Mouse (Mus musculus) kidney, embryonic 15.5 days (tissue): ENCODE data around the gene Prkacb. TPM values are rescaled to one million over a fixed set of nuclear protein-coding genes. Genes with fewer than 3 reads are reported as not detected.
"Not testable (repeated sequence)": the region's sequence is repeated elsewhere in the genome, so short reads cannot be mapped to it uniquely, and the experiment has no call there.

Experiments
- ATAC-seq: fragments of 200-750 bp; cut with Nextera tagmentation; replicated peaks from 2 replicates; pipeline ENCODE4 v1.8.0; 2017; ENCODE audit warnings: moderate TSS enrichment; ENCODE audit not compliant: low FRiP score
- H3K27ac ChIP-seq: fragments of 300-500 bp; sonication (generic); 2 replicates; pipeline ENCODE4 v1.5.1; 2015; ENCODE audit warnings: mild to moderate bottlenecking, inconsistent platforms
- H3K27me3 ChIP-seq: fragments of 300-500 bp; sonication (generic); 2 replicates; pipeline ENCODE4 v1.6.1; 2015; ENCODE audit warnings: inconsistent platforms
- H3K36me3 ChIP-seq: fragments of 300-500 bp; sonication (generic); 2 replicates; pipeline ENCODE4 v1.6.1; 2015; ENCODE audit warnings: inconsistent platforms
- H3K4me1 ChIP-seq: fragments of 300-500 bp; sonication (generic); 2 replicates; pipeline ENCODE4 v1.6.1; 2015; ENCODE audit warnings: inconsistent platforms
- H3K4me2 ChIP-seq: fragments of 300-500 bp; sonication (generic); 2 replicates; pipeline ENCODE4 v1.6.1; 2015; ENCODE audit warnings: moderate library complexity, mild to moderate bottlenecking, inconsistent platforms
- H3K4me3 ChIP-seq: fragments of 300-500 bp; sonication (generic); replicated peaks from 2 replicates; pipeline ENCODE4 v1.5.1; 2015; ENCODE audit warnings: mild to moderate bottlenecking, inconsistent platforms
- H3K9ac ChIP-seq: fragments of 300-500 bp; sonication (generic); 2 replicates; pipeline ENCODE4 v1.6.1; 2015; ENCODE audit warnings: mild to moderate bottlenecking, inconsistent platforms
- H3K9me3 ChIP-seq: fragments of 300-500 bp; sonication (generic); replicated peaks from 2 replicates; pipeline ENCODE4 v1.6.1; 2016; ENCODE audit warnings: inconsistent platforms
- WGBS: fragments of 180-500 bp; shearing (Covaris S2); methylation state at CpG from one replicate; pipeline ENCODE4 v1.1.7; 2015; ENCODE audit warnings: mixed read lengths; 5-methylcytosine and 5-hydroxymethylcytosine counted together
- polyA plus RNA-seq: library from polyadenylated mRNA; unstranded; fragments of >200 nt; fragmentation: Nextera tagmentation; extraction: Ambion mirVana; gene quantifications from 2 replicates; pipeline ENCODE4 v1.2.1, GENCODE M21; 2015

The Prkacb gene
- polyA plus RNA-seq, 1 experiment from 2014 or later = 62.5 TPM

DNA sequence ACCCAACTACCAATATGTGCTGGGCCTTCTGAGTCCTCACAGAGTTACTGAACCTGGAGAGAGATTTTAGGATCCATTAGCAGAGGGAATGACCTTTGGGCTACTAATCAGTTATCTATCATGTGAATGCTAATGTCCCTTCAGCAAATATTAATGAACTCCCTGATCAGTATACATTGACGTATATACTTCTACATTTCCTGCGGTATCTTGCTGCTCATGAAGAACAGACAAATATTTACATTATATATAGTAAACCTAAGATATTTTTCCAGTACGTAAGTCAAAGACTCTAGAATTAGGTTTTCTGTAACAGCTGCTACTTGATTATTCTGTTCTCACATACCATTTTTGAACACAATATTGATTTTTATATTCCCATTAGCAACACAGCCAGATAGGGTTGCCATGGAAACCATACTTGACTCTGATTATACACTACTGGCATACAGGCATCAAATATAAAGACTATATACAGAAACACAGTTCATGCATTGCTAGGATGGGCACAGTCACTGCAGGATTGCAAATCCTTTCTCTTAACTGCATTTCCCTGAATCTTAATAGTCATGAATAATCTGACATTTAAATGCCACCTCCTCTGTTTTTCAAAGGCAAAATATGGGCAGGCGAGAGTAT is 71.1 kb downstream of the Prkacb start:
- no peak overlapping the region for H3K27ac ChIP-seq
- ATAC-seq = no peak
- no peaks in the 10 kb centered on the region for H3K4me1 ChIP-seq
- H3K4me2 ChIP-seq = no peak overlapping the region
- 93% methylated on average over 4 of the region's 4 CpGs for WGBS
- H3K4me3 ChIP-seq = no peak overlapping the region
- no peaks in the 10 kb centered on the region for H3K9me3 ChIP-seq
- no peak overlapping the region for H3K9ac ChIP-seq
- H3K27me3 ChIP-seq = no peaks in the 10 kb centered on the region
- H3K36me3 ChIP-seq = peaks cover 74% of the 10 kb centered on the region

DNA sequence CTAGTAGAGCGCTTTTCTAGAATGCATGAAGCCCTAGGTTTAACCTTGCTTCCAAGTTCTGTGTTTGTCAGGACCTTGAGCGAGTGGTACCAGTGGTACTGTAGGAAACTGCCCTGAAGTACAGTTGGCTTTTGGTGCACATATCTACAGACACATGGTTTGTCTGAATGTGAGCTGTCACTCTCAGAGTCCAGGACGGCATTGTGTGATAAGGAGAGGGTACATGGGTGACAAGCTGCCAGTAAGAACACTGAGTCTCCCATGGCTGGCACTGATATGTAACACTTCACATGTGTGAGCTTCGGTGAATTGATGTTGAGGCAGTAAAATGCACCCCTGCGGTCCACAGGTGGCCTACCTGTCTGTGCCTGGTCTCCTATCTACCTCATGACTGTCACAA is 71.6 kb downstream of the Prkacb start:
- Histone ChIP-seq H3K4me3 (no peak overlapping the region), H3K9me3 (no peaks in the 10 kb centered on the region), H3K27me3 (no peaks in the 10 kb centered on the region), H3K36me3 (peaks cover 74% of the 10 kb centered on the region), H3K4me2 (no peak overlapping the region), H3K9ac (no peak overlapping the region), H3K27ac (no peak overlapping the region), H3K4me1 (no peaks in the 10 kb centered on the region)
- 93% methylated on average over 5 of the region's 5 CpGs for WGBS
- no peak for ATAC-seq

DNA sequence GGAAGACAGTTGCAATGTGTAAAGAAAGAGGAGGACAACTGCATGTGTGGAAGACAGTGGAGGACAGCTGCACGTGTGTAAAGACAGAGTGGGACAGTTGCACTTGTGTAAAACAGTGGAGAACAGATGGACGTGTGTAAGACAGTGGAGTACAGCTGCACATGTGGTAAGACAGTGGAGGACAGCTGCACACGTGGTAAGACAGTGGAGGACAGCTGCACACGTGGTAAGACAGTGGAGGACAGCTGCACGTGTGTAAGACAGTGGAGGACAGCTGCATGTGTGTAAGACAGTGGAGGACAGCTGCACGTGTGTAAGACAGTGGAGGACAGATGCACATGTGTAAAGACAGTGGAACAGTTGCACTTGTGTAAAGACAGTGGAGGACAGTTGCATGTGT is 76.6 kb downstream of the Prkacb start:
- not testable (repeated sequence) for H3K9me3 ChIP-seq, H3K4me3 ChIP-seq, H3K9ac ChIP-seq, H3K4me1 ChIP-seq, ATAC-seq, H3K4me2 ChIP-seq, H3K27ac ChIP-seq, H3K27me3 ChIP-seq
- H3K36me3 ChIP-seq = peaks cover 67% of the 10 kb centered on the region
- 90% methylated on average over 6 of the region's 6 CpGs for WGBS

DNA sequence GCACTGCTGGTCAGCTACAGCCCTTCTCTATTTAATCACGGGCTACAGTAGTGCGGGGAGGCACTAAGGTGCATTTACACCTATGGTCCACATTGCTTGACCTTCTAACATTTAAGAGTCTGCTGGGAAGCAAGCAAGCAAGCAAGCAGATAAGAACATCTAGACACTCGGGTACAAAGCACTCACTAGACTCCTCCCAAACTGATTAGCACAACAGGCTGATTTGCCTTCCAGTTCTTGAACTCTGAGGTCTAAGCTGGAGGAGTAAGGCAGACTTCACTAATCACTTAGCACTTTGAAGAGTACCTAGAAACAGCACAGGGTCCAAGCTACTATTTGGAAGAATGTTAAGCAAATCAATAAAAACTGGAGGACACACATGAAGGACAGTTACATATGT is 77.1 kb downstream of the Prkacb start:
- H3K9me3 ChIP-seq = no peaks in the 10 kb centered on the region
- no peak overlapping the region for H3K4me2 ChIP-seq
- H3K27ac ChIP-seq = no peak overlapping the region
- no peak overlapping the region for H3K9ac ChIP-seq
- no peak overlapping the region for H3K4me3 ChIP-seq
- ATAC-seq = no peak
- peaks cover 66% of the 10 kb centered on the region for H3K36me3 ChIP-seq
- H3K27me3 ChIP-seq = no peaks in the 10 kb centered on the region
- no peaks in the 10 kb centered on the region for H3K4me1 ChIP-seq
- 72% methylated on average over 3 of the region's 3 CpGs for WGBS

DNA sequence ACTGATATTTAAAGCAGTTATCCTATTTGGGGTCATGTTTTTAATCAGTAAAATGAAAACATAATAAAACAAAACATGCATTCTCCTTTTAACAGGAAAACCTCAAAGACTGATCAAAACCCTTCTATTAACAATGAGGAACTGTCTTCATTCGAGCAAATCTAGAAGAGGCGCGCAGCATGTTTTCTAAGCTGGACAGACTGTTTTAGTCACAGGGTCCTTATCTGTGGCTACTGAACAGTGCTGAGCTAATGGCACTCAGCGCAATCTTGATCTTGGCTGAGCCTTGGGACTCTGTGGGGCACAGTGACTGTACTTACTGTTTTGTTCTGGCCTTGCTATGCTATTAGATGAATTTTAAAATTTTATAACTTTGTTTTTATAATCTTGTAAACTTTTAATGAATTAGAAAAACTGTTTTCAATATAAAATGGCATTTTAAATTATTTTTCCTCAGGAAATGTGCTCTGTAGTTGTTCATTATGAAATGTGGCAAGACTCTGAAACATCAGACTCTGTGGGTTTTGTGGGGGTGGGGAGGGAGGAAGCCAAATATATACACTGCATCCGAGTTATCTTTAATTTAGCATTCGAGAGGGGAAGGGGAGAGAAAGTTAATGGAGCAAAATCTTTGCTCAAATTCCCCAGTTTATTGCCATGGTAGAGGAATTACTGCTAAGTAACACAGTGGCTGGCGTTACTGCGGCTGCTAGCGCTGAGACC is 77.7 kb downstream of the Prkacb start:
- Histone ChIP-seq H3K27ac (no peak overlapping the region), H3K27me3 (no peaks in the 10 kb centered on the region), H3K9ac (no peak overlapping the region), H3K36me3 (peaks cover 65% of the 10 kb centered on the region), H3K4me2 (no peak overlapping the region), H3K4me3 (no peak overlapping the region), H3K4me1 (no peaks in the 10 kb centered on the region), H3K9me3 (no peaks in the 10 kb centered on the region)
- ATAC-seq = no peak
- 86% methylated on average over 9 of the region's 9 CpGs for WGBS

DNA sequence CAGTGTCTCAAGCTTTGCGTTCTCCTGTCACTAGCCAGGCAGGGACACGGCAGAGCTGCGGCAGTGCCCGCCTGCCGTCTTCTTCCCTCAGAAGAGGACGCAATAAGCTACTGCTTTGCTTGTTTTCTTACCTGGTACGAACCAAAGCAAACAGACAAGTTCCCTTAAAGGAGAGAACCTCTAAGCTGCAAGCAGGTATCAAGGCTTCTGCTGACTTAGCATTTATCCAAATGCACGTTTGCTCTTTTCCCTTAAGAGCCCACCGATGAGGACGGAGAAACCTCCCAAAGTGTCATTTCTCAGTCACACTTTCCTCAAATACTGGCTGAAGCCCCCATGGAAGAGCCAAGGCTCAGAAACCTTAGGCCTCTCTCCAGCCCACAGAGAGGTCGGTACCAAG is 81.3 kb downstream of the Prkacb start:
- no peak overlapping the region for H3K27ac ChIP-seq
- 92% methylated on average over 11 of the region's 11 CpGs for WGBS
- H3K9me3 ChIP-seq = no peaks in the 10 kb centered on the region
- H3K4me3 ChIP-seq = no peak overlapping the region
- H3K27me3 ChIP-seq = no peaks in the 10 kb centered on the region
- no peak for ATAC-seq
- no peak overlapping the region for H3K9ac ChIP-seq
- H3K4me2 ChIP-seq = no peak overlapping the region
- H3K4me1 ChIP-seq = no peaks in the 10 kb centered on the region
- H3K36me3 ChIP-seq = peaks cover 64% of the 10 kb centered on the region

DNA sequence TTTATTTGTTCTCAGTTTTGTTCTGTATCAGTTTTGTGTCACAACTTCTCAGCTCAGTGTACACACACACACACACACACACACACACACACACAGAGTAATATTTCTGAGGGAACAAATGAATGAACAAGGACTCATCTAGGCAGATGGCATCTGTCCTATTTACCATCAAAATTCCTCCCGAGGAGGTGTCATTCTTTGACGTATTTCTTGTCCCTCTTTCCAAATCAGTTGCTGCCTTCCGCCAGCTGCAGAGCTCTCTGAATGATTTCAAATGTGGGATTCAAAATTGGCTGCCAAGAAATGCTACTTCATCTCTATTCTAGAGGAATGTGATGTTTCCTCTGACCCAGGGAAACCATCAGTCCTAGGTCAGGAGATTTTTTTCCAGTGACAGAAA is 89.8 kb downstream of the Prkacb start:
- no peaks in the 10 kb centered on the region for H3K27me3 ChIP-seq
- H3K4me1 ChIP-seq = no peaks in the 10 kb centered on the region
- H3K9ac ChIP-seq = no peak overlapping the region
- WGBS = 69% methylated on average over 3 of the region's 3 CpGs
- no peak overlapping the region for H3K4me2 ChIP-seq
- no peak for ATAC-seq
- H3K4me3 ChIP-seq = no peak overlapping the region
- peaks cover 28% of the 10 kb centered on the region for H3K36me3 ChIP-seq
- no peak overlapping the region for H3K27ac ChIP-seq
- 0 out of 2 replicates have a peak, but pooled peaks cover 5% of the 10 kb centered on the region for H3K9me3 ChIP-seq

DNA sequence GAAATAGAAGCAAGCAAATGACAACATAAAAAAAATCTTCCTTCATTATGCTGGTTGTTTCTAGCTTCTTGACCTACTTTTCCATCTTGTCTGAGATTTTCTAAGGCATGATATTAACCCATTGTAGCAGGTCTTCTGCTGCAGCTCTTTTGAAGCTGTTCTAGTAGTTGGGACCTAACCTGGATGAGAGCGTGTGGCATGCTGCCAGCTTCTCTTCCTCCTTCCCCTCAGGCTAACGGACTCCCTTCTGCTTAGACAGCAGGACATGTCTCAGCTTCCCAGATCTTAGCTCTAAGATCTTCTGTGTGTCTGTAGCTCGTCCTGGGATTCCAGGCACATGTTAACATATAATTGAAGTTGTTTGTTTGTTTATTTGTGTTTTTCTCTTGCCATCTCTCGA is 93.1 kb downstream of the Prkacb start:
- Histone ChIP-seq H3K4me3 (no peak overlapping the region), H3K9ac (no peak overlapping the region), H3K4me1 (no peaks in the 10 kb centered on the region), H3K36me3 (no peaks in the 10 kb centered on the region), H3K27me3 (no peaks in the 10 kb centered on the region), H3K9me3 (no peaks in the 10 kb centered on the region), H3K27ac (no peak overlapping the region), H3K4me2 (no peak overlapping the region)
- 77% methylated on average over 4 of the region's 4 CpGs for WGBS
- ATAC-seq = no peak

DNA sequence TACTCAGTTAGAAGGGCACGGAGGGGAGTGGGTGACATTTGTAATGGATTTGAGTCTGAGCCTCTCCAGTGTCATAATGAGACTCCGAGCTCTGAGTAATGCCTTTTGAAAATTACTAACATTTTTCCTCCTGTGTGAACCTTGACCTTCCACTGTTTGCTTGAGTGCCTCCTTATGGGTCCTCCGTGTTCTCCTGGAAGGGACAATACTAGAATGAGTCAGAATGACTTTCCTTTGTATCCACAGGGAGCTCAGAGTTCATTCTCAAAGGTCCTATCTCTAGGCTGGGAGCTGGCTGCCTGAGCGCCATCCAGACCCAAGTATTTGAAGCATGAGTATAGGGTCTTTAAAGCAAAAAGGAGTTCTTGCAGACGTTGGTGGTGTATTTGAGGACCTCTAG is 94.5 kb downstream of the Prkacb start:
- Histone ChIP-seq H3K27me3 (no peaks in the 10 kb centered on the region), H3K9me3 (no peaks in the 10 kb centered on the region), H3K4me1 (no peaks in the 10 kb centered on the region), H3K9ac (no peak overlapping the region), H3K27ac (no peak overlapping the region), H3K4me3 (no peak overlapping the region), H3K4me2 (no peak overlapping the region), H3K36me3 (no peaks in the 10 kb centered on the region)
- WGBS = 73% methylated on average over 5 of the region's 5 CpGs
- no peak for ATAC-seq

DNA sequence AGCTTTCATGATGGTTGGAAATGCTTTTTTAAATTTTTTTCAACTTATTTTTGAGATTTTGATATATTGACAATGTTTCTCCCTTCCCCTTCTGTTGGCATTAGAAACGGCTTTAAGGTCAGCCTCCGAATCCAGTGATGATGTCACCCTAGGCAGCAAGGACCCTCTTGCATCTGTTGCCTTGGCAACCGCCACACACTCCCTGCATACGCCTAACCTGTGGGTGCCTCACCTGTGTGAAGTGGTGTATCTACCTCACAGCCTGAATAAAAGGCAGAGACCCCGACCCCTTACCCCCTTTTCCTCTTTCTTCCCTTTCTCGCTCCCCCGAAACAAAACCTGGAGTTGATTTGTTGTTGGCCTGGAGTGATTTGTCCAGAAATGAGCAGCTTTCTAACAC is 100.5 kb downstream of the Prkacb start:
- Histone ChIP-seq H3K9me3 (no peaks in the 10 kb centered on the region), H3K4me3 (no peak overlapping the region), H3K36me3 (no peaks in the 10 kb centered on the region), H3K4me1 (no peaks in the 10 kb centered on the region), H3K27ac (no peak overlapping the region), H3K27me3 (no peaks in the 10 kb centered on the region), H3K4me2 (no peak overlapping the region), H3K9ac (no peak overlapping the region)
- 73% methylated on average over 7 of the region's 7 CpGs for WGBS
- ATAC-seq = no peak

DNA sequence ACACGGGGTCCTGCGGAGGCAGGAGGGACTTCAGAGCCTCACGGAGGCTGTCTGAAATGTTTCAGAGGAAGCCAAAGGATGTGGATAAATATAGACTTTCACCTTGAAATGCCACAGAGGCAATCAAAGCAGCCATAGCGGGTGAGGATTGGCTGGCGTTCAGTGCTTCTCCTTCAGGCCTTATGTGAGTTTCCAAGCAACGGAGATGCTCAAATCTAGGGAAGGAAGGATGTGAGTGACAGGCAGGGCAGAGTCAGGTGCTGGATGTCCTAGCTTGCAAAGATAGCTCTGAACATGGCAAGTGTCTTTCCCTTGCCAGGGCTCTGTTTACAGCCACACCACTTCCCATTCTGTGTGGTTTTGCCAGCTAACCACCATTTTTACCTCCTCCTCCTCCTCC is 101.2 kb downstream of the Prkacb start:
- Histone ChIP-seq H3K9me3 (no peaks in the 10 kb centered on the region), H3K9ac (no peak overlapping the region), H3K4me1 (no peaks in the 10 kb centered on the region), H3K36me3 (no peaks in the 10 kb centered on the region), H3K4me3 (no peak overlapping the region), H3K27ac (no peak overlapping the region), H3K27me3 (no peaks in the 10 kb centered on the region), H3K4me2 (no peak overlapping the region)
- ATAC-seq = no peak
- WGBS = 72% methylated on average over 6 of the region's 6 CpGs

DNA sequence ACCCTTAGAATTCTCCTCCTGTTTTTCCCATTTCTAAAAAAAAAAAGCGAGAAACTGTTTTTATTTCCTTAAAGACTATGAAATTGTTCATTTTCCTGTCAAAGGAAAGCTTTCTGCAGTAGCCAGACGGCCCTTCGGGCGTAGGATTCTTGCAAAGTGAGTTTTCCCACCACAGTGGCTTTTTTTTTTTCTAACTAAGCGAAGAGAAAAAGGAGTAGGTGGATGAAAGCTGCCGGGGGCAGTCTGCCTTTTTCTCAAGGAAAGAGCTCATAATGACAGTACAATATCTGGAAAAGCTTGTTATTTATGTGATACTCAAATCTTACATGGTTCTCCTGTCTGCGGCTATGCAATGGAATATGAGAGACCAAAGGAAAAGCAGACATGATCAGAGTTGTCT is 101.7 kb downstream of the Prkacb start:
- Histone ChIP-seq H3K9me3 (no peaks in the 10 kb centered on the region), H3K4me3 (no peak overlapping the region), H3K27me3 (no peaks in the 10 kb centered on the region), H3K4me1 (no peaks in the 10 kb centered on the region), H3K9ac (no peak overlapping the region), H3K27ac (no peak overlapping the region), H3K4me2 (no peak overlapping the region), H3K36me3 (no peaks in the 10 kb centered on the region)
- ATAC-seq = no peak
- 77% methylated on average over 7 of the region's 7 CpGs for WGBS

DNA sequence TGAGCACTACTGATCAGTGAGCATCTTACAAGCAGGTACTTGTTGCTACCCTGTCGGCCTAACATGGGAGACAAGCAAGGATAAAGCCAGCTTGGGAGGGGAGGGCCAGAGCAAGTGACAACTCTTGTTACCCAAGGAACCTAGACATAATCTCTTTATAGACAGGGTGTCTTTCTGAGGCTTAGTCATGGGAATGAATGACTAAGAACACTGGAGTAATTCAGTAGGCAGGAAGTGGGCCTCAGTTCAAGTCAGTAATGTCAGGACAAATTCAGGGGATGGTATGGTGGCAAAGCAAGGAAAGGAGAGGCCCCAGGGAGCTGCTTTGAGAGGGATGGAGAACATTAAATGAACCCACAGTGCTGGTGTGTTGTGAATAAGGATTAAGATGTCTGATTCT is 103.7 kb downstream of the Prkacb start:
- no peaks in the 10 kb centered on the region for H3K9me3 ChIP-seq
- H3K4me1 ChIP-seq = no peaks in the 10 kb centered on the region
- 83% methylated on average over 1 of the region's 1 CpGs for WGBS
- H3K4me2 ChIP-seq = no peak overlapping the region
- H3K4me3 ChIP-seq = no peak overlapping the region
- H3K9ac ChIP-seq = no peak overlapping the region
- no peak for ATAC-seq
- H3K27ac ChIP-seq = no peak overlapping the region
- no peaks in the 10 kb centered on the region for H3K36me3 ChIP-seq
- H3K27me3 ChIP-seq = no peaks in the 10 kb centered on the region
